Mouse (Mus musculus) bone marrow, adult 2 months (tissue): ENCODE measurements around the gene Dpp10.

Source experiments
- CTCF ChIP-seq: fragments of 200-500 bp; IDR thresholded peaks from 2 replicates; pipeline ENCODE4 v1.5.1; 2011; ENCODE audit warnings: low read length, control low read depth; ENCODE audit not compliant: control insufficient read depth, insufficient read depth
- POLR2A ChIP-seq: fragments of 200-500 bp; IDR thresholded peaks from 2 replicates; pipeline ENCODE4 v1.6.1; 2011; ENCODE audit warnings: low read depth, mild to moderate bottlenecking, control low read depth, low read length, borderline replicate concordance; ENCODE audit not compliant: control insufficient read depth

DNA sequence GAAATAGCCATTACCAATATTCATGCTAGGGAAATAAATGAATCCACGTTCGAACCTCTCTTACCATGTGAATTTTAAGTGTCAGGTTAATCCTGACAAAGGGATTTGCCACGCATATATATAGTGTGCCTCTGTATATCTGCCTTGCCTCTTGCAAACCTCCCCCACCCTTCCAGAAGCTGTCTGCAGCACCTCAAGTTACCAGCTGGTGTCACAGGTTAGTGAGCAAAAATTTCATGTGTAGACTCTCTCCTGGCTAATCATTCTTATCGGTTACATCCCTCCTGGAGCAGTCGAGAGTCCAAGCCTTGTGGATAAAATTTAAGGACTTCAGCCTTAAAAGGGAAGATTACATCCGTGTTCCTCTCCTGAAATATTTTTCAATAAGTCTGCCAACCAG lies 1.9 kb downstream of the Dpp10 start:
- TF ChIP-seq POLR2A, result no peak
- TF ChIP-seq CTCF, result no peak
